Mouse (Mus musculus) gastrocnemius, adult 18-20 months (tissue): ENCODE measurements around the gene Ube2q2. TPM values are rescaled to one million over a fixed set of nuclear protein-coding genes. Genes with fewer than 3 reads are reported as not detected.
A peak's percentile ranks its signal among the peaks of the same experiment; 100 is the strongest.
"Not testable (repeated sequence)": the region's sequence is repeated elsewhere in the genome, so short reads cannot be mapped to it uniquely, and the experiment has no call there.

Experiments
- DNase-seq: peaks from one replicate; pipeline ENCODE4 v3.0.0; 2021; ENCODE audit warnings: low spot score
- total RNA-seq, 2 experiments: library from RNA; stranded (reverse); gene quantifications; 2 replicates each; pipeline ENCODE4 v1.2.3; 2021

The Ube2q2 gene
- total RNA-seq, 2 experiments from 2014 or later: 36.0 to 36.3 TPM

DNA sequence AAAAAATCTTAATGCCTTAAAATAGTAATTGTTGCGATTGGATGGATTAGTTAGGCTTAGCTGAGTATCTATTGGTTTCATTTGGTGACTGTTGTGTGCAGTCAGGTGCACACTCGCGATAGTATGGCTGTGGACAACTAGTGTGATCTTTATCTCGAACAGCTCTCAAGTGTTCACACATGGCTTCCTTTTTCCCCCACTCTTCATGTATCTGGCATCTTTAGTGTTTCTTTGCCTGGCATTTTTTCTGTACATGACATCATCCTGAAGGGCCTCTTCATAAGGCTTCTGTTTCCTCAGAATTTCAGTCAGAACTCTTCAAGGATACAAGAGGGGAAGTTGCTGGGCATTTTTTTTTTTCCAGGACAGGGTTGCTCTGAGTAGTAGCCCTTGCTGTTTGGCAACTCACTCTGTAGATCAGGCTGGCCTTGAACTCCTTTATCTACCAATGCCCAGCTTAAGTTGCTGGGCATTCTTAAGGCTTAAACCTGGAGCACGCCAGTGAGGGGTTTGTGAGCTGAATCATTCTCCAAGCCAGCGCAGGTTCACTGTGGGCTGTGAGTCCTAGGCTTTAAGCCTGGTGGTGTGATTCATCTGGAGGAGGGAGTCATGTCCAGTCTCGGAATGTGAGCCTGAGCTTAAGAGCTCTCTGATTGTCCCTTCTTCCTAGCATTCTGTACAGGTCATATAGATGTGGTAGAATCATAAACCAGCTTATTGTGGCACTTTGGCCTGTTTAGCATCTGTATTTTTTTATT, 22.2 kb downstream of the Ube2q2 start:
- no peak for DNase-seq

- DNase-seq: no peak
Observed at GRCm38 (mm10) chr9:55172195-55172685, 23.6 kb downstream of the Ube2q2 start.

DNA sequence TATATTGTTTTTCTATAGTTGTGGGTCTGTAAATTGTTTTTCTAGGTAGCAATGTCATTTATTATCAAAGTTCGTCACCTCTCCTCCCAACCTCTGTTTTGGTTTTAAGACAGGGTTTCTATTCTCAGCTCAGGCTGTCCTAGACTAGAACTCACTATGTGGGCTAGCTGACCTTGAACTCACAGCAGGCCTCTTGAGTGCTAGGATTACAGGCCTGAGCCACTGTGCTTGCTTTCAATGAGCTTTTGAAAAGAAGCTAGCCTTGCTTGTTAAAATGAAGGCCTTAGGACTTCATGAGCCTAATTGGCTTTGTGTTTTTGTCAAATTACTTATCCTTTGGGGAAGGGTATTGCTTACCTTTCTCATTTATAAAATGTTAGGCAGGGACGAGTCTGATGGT, 25.6 kb downstream of the Ube2q2 start:
- DNase-seq: no peak

DNA sequence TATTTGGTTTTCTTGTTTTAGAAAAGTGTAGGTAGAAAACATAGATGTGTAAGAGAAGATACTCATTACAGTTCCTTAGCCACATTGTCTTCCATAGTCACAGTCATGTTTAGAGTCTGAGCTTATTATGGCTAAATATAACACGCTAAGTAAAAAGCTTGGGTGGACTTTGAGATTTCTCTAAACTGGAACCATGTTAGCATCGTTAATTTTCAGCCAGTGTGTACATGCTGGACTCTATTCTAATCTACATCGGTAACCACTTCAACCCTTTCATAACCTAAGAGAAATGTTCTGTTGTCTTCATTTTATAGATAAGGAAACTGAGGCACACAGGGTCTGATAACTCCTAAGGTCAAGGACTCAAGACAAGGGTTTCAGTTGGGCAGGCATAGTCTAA, 47.2 kb downstream of the Ube2q2 start:
- DNase-seq: no peak

- DNase-seq: no peak
Observed at GRCm38 (mm10) chr9:55198260-55198659, 49.6 kb downstream of the Ube2q2 start.

- peak; percentile 27 for DNase-seq
Observed at GRCm38 (mm10) chr9:55199348-55199747, 50.7 kb downstream of the Ube2q2 start.

DNA sequence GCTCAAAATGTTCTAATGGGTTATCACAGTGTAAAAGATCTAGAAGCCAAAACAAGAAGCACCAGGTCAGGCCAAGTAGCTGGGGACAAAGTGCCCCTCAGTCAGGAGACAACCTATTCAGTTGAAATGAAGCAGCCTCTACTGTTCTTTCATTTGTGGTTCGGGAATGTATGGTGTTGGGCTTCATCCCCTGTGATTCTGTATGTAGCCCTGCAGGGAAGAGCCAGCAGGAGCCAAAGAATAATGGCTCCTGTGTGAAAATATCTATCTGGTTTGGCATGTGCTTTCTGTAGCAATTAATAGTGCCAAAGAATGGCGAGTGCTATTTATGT, 59.8 kb downstream of the Ube2q2 start:
- DNase-seq: no peak

GRCm38 (mm10) chr9:55208790-55209481, 60.3 kb downstream of the Ube2q2 start, which contains the start of gene Fbxo22:
Gene Fbxo22 (plus strand): TSS chr9:55208925.
- peak; percentile 80 for DNase-seq

DNA sequence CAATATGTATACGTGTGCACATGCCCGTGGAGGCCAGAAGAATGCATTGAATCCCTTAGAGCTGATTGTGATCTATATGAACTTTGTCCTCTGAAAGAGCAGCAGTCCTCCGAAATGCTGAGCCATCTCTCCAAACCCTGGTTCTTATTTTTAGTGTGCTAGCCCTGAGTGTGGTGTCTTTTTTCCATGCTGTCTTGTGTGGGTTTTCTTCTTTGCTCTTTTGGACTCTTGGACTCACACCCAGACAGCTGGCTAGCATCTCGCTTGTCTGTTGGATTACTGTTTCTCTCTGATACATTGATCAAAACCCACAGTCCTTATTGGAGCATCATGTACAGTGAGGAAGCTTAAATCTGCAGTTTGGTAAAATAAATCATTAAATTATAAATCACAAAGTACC, 63.0 kb downstream of the Ube2q2 start:
- DNase-seq: no peak

DNA sequence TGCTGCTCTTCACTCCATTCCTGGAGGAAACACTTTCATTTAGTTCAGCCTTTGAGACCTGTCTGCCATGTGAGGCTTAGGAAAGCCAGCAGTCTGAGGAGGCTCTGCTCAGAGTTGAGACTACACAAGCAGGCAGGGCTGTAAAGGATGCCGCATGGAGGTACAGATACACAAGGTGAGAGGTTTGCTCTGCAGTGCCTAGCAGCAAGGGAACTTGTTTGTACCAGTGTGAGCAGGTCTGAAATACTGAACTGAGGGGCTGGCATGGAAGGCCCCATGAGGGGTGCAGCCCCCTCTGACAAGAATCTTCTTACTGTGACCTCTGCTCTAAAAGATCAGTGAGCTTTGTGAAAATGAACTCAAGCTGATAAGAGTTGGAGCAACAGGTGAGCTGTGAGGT, 64.7 kb downstream of the Ube2q2 start:
- no peak for DNase-seq

DNA sequence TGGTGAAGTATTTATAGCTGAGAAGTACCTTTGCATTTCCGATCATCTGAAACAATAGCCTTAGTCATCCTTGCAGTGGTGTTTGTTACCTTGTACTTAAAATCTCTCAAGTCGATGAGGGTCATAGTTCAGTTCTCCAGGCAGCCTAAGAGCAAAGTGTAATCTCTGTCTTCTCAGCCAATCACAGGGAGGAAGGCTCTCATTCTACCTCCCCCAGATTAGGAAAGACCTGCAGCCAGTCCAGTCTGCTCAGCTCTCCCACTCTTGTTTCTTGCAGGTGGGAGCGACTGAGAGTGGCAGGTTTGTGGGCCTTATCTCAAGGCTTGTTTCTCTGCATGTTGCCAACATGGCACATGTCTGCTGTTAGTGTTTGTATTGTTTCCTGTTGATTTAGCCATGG, 66.4 kb downstream of the Ube2q2 start:
- DNase-seq: no peak

GRCm38 (mm10) chr9:55215648-55216047, 67.0 kb downstream of the Ube2q2 start:
- DNase-seq: no peak

- no peak for DNase-seq
Observed at GRCm38 (mm10) chr9:55216078-55216477, 67.4 kb downstream of the Ube2q2 start.

GRCm38 (mm10) chr9:55217381-55217780, 68.7 kb downstream of the Ube2q2 start:
- no peak for DNase-seq

DNA sequence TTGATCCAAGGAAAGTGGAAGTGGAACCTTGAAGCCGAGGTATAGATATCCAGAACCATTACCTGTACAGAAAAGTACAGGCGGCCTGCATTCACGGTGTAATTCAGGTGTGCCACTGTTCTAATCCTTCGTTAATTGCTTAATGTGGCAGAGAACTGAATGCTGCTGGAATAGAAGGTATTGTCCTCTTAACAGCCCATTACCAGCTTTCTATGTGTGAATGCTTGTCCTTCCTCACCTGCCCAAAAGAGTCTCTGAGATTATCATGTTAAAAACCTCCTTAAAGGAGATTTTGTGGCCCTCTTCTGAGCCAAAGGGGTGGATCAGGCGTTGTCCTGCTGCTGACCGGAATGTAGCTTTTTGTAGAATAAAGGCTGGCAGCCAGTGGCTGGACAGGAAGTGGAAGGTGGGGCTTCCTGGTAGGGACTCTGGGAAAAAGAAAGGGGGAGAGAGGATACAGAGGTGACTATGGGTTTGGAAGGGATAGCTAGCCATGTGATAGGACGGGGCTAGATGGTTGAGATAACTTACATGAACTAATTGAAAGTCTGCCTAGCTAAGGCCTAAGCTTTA, 76.6 kb downstream of the Ube2q2 start:
- DNase-seq: no peak

- no peak for DNase-seq
Observed at GRCm38 (mm10) chr9:55226251-55226650, 77.6 kb downstream of the Ube2q2 start.

DNA sequence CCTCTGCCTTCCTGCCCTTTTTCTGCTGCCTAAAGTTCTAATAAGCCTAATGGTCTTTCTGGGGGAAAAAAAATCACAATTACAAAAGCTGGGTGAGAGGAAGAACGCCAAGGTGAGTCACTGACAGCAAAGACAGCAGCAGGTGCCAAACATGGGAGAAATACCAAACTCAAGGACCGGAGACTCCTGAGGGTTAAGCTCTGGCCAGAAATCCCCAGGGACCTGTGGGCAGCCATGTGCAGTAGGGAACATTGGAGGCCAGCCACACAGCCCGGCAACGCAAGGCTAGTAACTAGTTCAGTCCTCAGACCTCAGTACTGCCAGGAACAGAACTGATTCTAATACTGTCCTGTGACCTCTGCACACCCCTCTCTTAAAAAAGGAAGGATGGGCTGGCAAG, 79.5 kb downstream of the Ube2q2 start:
- no peak for DNase-seq

GRCm38 (mm10) chr9:55229010-55229409, 80.4 kb downstream of the Ube2q2 start:
- DNase-seq: no peak

DNA sequence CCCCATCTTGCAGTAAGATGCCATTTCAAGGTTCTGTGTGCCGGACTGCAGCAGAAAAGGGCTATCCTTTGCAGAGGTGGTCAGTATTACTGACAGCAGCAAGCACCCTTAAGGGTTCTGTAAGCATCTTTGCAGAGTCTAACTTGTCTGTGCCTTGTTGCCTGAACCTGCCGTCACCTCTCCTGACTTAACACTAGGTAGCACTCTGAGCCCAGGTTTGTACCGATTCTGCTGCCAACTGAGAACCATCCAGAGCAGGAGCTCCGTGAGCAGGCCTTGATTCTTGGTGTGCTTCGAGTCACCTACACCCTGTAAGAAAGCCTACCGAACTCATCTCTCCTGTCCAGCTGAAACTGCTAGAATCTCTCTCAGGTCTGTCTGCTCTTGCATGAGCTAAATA, 82.9 kb downstream of the Ube2q2 start:
- DNase-seq: no peak

DNA sequence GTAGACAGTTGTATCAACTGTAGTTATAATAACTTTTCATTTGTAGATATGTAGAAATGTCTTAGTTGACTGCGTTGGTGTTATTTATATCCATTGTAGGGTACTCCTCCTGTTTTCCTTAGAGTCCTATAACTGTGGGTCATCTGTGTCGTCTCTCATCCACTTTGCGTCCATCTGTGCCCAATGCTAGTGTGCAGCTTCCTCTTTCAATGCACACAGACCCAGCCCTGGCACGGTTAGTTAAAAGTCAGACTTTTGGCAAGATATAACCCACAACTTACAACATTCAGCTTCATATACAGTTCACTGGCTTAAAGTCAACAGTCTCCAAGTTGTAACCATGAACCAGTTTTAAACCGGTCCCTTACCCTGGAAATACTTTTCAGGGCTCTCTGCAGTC, 83.5 kb downstream of the Ube2q2 start:
- DNase-seq: no peak

DNA sequence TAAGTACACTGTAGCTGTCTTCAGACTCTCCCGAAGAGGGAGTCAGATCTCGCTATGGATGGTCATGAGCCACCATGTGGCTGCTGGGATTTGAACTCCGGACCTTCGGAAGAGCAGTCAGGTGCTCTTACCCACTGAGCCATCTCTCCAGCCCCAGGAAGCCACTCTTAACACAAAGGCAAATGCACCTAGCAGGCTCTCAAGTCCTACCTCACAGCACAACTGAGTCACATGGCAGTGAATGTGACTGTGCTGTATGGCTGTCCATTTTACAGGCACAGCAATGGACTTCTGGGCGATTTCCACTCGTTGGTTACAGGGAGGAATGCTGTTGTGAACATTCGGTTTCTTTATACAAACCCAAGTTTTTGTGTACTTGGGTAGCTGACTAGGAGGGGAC, 83.9 kb downstream of the Ube2q2 start:
- no peak for DNase-seq

DNA sequence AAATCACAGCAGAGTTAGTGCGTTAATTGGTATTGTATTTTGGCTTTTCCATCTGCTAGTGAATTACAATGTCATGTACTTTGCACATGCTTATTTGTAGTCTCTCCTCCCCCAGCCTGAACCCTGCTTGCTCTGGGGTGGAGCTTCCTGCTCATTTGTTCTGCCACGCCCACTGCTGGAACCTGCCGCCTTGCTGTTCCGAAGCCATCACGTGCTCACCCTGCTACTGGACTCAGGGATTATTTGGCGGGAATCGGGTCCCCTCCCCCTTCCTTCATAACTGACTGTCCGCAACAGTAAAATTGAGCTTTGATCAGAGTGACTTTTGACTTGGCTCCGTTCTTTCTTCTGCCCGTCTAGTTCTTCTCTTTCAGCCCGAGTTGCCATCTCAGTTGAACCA, 84.4 kb downstream of the Ube2q2 start:
- DNase-seq: not testable (repeated sequence)
